Mouse (Mus musculus) erythroid progenitor cell, adult 5-6 weeks (primary cell): ENCODE data around the gene Tfap2a. TPM values are rescaled to one million over a fixed set of nuclear protein-coding genes. Genes with fewer than 3 reads are reported as not detected.

Experiments
- ATAC-seq: replicated peaks from 2 replicates; pipeline ENCODE4 v1.8.0; 2016; ENCODE audit warnings: moderate number of reproducible peaks, mild to moderate bottlenecking, moderate TSS enrichment, inconsistent platforms; ENCODE audit not compliant: poor library complexity, low FRiP score, severe bottlenecking
- total RNA-seq, 2 experiments: library from RNA; stranded (forward) in 1 of 2; stranded (reverse) in 1 of 2; fragments of 150-400 nt in 1 of 2; fragments of 186-747, 209-891 nt in 1 of 2; gene quantifications; 2 replicates each; pipeline versions ENCODE4 v1.2.3 to v1.2.4; 2015 to 2017; ENCODE audit warnings: low replicate concordance in 2 of 2

The Tfap2a gene
- total RNA-seq, 2 experiments from 2014 or later, result not detected

DNA sequence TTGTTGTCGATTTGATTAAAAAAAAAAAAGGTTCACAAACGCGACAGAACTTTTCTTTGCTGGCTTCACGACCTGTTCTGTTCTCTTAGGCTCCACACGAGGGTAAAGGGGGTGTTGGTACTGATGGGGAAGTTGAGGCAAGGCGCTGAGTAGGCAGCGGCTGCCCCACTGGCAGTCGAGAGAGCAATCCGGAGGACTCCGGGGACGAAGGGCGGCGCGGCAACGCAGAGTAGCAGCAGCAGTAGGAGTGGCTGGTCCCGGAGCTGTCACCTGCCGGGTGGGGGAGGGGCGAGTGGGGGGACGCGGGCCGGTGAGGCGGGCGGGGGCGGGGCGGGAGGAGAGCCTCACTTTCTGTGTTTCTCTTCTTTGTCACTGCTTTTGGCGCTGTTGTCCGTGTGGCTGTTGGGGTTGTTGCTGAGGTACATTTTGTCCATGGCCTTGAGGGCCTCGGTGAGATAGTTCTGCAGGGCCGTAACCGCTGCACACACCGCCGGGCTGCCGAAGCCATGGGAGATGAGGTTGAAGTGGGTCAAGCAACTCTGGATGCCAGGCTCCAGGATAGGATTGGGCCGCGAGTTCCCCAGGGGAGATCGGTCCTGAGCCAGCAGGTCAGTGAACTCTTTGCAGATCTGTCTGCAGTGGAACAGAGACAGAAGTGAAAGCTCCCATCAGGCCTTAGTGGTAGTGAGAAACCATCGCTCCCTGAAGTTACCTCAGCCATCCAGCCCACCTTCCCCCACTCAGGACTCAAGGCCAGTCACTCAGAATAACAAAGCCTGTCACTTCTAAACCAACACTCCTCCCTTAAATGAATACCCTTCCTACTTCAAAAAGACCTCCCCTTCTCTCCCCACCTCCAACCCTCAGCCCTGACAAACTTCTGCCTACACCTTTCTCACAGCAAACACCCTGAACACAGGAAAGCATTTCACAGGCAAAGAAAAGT, 21.1 kb downstream of the Tfap2a start:
- no peak for ATAC-seq

DNA sequence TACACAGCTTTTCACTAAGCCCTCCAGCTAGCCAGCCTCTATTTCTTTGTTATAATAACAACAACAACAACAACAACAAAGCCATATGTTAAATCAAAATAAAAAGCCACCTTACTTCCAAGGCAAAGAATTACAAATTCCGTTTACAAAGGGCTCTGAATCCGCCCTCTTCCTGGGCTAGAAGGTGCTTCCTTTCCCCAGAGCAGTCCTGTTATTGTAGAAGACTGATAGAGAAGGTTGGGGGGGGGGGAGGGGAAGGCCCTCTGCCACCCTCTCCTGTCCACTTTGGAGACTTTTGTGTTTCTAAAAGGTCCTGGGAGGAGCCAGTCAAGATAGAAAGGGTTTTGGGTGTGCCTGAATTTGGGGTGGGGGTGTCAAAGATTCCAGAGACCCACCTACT, 23.6 kb downstream of the Tfap2a start:
- ATAC-seq, result no peak

DNA sequence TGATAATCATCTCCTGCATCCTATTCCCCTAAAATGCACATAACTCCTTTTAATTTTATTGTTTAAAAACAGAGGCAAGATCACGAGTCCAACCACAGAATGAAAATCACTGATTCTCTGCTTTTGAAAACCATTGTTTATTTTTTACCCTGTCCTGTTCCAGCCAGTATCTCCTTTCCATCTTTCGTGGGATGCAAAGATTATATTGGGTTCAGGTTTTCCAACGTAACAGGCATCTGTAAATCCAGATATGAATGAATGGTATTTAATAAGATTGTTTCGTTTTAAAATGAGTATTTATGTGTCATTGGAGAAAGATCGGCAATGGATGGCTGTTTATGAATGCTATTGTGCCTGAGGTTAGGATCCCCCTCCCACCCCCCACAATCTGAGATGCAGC, 24.5 kb downstream of the Tfap2a start:
- no peak for ATAC-seq

- no peak for ATAC-seq
Measured at GRCm38 (mm10) chr13:40713241-40713640, 24.9 kb downstream of the Tfap2a start.

DNA sequence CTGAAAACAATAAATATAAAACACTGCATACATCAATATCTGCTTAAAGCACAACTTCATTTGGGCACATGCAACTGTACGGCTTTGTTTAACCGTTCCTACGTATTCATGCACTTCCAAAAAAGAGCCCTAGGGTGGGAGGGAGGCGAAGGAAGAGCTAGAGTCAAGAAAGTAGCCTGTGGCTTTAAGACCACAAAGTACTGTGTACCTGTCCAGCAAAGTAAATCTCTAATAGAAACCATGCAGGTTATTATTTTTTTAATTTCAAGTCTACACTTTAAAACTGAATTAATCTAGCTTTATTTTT, 25.7 kb downstream of the Tfap2a start:
- no peak for ATAC-seq

GRCm38 (mm10) chr13:40711661-40712525, 26.3 kb downstream of the Tfap2a start:
- no peak for ATAC-seq

DNA sequence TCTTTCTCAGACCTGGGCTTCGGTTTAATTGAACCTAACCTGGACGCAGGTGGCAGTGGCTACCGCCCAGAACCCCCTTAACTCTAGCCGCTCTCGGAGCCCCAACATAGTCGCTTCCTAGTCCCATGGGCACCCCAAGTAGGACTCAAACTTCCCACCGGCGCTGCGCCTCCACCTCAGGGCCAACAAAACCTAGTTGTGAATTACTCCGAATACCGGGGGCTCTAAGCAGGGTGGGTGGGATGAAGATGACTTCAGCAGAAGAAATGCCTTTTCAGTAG, 28.2 kb downstream of the Tfap2a start:
- no peak for ATAC-seq

DNA sequence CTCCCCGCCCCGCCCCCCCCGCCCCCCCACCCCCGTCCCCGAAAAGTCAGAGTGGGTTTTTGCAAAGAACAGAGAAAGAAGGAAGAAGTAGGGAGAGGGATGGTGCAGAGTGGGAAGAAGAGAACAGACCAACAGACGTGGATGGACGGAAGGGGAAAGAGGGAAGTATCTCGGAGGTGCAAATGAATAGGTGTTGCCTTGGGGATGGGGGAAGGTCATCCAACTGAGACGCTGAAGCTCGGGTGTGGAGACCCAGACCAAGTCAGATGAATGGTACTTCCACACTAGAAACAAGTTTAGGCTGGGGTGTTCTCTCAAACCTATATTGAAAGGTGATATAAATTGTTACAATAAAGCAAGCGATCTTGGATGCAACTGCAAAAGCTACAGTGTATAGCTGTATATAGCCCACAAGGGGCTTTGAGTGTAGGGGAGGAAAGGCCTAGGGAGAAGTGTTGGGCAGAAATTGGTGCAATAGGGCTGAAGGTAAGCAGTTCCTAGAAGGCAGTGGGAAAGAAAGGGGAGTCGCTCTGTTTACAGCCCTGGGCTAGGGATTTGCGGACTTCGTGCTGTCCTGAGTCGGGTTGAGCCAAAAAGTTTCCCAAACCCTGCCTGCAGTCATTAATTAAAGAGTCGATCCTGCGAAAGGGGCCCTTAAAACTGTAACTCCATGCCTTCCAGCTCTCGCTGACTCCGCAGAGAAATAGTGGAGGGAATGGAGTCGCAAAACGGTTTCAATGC, 28.7 kb downstream of the Tfap2a start:
- ATAC-seq, result no peak

- ATAC-seq, result no peak
Measured at GRCm38 (mm10) chr13:40708913-40709312, 29.3 kb downstream of the Tfap2a start.

DNA sequence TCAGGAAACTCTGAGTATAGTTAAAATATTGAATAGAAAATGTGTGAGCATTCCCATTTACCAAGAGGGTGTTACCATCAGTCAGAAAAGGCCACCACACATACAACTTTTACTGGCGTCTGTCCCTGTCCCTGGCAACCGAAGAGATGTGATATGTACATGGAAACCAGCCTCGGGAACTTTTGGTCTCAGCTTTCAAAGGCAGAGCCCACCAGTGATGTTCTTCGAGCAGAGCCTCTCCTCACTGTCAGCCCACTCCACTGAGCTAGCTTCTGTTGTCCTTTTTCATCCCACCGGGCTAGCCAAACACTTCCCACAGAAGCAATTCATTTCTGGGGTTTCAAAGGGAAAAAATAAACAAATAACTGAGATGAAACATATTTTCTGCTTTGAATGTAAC, 29.9 kb downstream of the Tfap2a start:
- no peak for ATAC-seq

GRCm38 (mm10) chr13:40707646-40708045, 30.5 kb downstream of the Tfap2a start:
- no peak for ATAC-seq

- ATAC-seq, result no peak
Measured at GRCm38 (mm10) chr13:40706612-40707011, 31.6 kb downstream of the Tfap2a start.

DNA sequence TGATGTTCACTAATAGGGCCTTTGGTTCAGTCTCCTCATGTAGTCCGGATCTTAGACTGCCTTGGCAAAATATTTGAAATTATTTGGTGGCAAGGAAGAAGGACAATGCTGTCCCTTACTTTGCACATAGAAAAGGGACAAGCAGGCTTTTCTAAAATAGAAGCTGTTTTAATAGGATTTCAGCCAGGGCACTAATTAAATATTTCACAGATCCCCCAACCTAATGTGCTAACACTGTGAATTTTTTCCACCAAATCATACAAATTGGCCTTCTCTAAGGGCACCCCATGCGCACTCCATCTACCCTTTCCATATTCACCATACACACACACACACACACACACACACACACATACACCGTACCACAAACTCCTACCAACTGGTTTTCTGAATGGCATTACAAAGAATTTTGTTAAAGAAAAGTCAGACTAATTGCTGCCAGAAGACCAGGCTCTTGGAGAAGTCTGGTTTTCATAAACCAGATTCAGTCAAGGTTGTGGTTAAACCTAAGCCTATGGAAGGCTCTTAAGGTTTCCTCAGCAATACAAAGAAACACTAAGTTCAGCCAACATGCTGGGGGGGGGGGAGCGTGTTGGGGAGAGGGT, 32.3 kb downstream of the Tfap2a start:
- ATAC-seq, result no peak

DNA sequence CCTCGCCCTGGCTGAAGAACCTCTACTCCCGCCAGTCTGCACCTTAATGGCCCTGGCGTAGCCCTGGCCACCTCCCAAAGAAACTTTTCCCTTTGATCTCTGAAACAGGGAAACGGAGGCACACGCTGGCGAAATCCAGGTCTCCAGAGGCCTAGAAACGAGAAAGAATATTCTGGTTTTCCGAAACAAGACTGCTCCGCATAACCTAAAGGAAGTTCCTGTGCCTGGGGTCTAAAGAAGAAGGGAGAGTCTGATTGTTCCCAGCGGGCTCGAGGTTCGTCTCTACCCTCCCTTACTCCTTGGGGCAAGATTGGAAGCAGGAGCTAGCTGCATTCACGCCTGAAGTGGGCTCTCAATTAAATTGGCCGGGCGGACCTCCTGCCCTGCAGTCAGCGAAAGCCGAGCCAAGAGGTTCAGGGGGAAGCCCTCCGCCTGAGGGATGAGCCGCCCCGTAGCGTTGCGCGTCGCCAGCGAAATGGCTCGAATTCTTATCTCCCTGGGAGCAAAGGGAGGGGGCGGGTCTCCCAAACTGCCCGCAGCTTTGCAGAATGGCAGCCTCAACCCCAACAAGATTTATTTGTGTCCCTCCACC, 33.2 kb downstream of the Tfap2a start:
- ATAC-seq, result no peak

GRCm38 (mm10) chr13:40703982-40704501, 34.1 kb downstream of the Tfap2a start:
- no peak for ATAC-seq

DNA sequence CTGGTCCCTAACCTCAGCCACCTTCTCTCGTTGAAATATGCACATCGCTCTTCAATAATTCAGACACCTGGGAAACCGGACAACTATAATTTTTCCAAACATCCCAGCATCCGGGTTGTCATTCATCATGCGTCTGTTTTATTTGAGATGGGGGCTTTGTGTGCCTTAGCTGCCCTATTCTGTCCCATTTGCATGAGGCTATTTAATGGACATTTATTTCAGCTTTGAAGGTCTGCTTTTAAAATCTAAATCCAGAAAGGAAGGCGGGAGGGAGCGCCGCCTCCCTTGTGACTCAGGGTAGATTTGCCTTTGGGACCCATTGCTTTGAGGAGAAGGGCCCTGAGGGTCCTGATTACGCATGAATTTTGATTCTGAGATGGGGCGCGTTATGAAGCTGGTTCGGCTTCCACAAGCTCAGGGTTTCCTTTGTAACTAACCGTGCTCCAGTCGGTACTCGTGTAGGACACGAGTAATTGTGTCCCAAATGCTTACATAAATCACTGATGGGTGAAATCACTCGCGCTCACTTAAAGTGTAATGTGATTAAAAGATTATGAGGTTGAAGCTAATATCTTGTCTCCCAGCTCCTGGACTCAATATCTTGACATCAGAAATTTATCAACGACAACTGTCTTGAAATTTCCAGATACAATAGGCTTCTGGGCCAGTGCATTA, 34.9 kb downstream of the Tfap2a start:
- no peak for ATAC-seq

DNA sequence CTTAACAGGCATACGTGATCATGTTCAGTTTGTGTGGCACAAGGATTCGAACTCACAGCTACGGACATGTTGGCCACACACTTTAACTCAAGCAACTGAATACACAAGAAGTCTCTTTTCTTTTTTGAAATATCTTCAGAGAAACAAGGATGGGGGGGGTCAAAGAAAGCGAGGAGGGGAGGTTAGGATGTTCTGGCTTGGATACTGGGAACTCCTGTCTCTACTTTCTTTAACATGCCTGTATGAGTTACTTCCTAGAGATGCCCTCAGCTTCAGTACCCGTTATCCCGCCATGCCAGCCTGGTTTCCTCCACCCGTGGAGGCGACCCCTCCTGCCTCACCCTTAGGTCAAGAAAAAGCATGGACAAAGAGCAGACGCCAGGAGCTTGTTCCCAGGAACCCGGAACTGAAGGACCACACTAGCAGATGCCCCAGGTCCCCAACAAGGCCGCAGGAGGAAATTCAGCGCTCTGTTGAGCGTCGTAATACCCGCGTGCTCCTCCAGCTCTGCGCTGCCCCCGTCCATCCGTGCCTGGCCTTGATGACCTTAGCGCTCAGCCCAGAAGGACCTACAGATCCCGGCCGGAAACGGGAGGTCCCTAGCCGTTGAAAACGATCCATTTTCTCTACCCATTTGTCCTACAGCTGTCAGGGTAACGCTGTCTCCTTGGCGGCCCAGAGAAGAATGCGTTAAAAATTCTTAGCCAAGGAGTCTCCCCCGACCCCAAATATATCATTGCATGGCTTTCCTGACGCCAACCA, 35.6 kb downstream of the Tfap2a start:
- ATAC-seq, result no peak

- ATAC-seq, result no peak
Measured at GRCm38 (mm10) chr13:40701691-40702090, 36.5 kb downstream of the Tfap2a start.
